Mouse (Mus musculus) adrenal gland, adult 18-20 months (tissue): ENCODE data around the gene Rps19. TPM values are rescaled to one million over a fixed set of nuclear protein-coding genes. Genes with fewer than 3 reads are reported as not detected.
"Not testable (repeated sequence)": the region's sequence is repeated elsewhere in the genome, so short reads cannot be mapped to it uniquely, and the experiment has no call there.

ENCODE experiments used
- DNase-seq, 2 experiments: peaks; one replicate each; pipeline ENCODE4 v3.0.0; 2021 to 2022; ENCODE audit warnings: low spot score in 2 of 2
- long read RNA-seq, 2 experiments: library from polyadenylated mRNA; stranded (forward); transcript quantifications; one replicate each; pipeline ENCODE4 v2.0.0; 2021
- total RNA-seq, 2 experiments: library from RNA; stranded (reverse); gene quantifications; 1 replicate in 1 of 2; 2 replicates in 1 of 2; pipeline ENCODE4 v1.2.3; 2021

Gene Rps19
- 100 to 1,000 TPM; 871 to 959 TPM for total RNA-seq
- long read RNA-seq, experiment 1, transcript Rps19-202 (6 exons, 633 nt) = minor isoform, 11 of 74 reads
- long read RNA-seq, experiment 1, transcript Rps19-203 (6 exons, 774 nt) = major isoform, 51 of 74 reads
- long read RNA-seq, experiment 1, partial matches to known transcripts = 2 of 74 reads
- long read RNA-seq, experiment 1, other reads (novel, unspliced or antisense) = 7 of 74 reads
- long read RNA-seq, experiment 2, transcript Rps19-203 (6 exons, 774 nt) = major isoform, 186 of 253 reads
- long read RNA-seq, experiment 2, transcript Rps19-205 (7 exons, 593 nt) = minor isoform, 5 of 253 reads
- long read RNA-seq, experiment 2, transcript Rps19-202 (6 exons, 633 nt) = minor isoform, 30 of 253 reads
- long read RNA-seq, experiment 2, transcript Rps19-208 (2 exons, 286 nt) = minor isoform, 6 of 253 reads
- long read RNA-seq, experiment 2, partial matches to known transcripts = 7 of 253 reads
- long read RNA-seq, experiment 2, other reads (novel, unspliced or antisense) = 18 of 253 reads

DNA sequence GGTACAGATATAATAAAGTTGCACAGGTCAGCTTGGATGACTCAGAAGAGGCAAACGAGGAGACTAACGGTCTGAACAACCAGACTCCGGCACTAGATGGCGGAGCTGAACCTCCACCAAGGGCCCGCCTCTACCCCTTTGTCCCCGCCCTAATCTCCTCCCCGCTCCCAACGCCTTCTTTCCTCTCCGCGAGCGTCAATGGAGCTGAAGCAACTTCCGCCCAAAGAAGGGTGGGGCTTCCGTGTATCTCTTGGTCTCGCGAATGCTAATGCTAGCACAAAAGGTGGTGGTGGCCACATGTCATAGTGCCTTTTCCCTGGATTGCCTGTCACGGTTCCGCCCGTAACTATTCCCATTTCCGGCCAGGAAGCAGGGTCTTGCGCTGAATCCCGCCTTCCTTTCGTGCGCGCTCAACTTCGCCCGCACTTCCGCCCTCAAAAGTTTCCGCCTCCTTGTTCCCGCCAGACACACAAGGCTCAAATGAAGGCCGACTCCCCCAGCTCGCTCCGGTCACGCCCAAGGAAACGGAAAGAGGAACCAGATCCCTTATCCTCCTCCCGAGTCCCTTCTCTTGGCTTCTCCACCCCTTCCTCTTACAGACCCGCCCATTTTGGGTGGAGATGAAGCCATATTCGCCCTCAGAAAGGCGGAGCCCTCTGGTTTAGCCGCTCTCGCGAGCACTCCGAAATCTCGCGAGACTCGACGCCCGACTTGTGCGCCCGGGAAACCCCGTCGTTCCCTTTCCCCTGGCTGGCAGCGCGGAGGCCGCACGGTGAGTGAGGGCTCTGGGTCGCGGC, at the start of gene Rps19:
Gene Rps19 (plus strand): TSS at position 476 of the 797 bp plus-strand sequence.
- peak; percentile 97 for DNase-seq

DNA sequence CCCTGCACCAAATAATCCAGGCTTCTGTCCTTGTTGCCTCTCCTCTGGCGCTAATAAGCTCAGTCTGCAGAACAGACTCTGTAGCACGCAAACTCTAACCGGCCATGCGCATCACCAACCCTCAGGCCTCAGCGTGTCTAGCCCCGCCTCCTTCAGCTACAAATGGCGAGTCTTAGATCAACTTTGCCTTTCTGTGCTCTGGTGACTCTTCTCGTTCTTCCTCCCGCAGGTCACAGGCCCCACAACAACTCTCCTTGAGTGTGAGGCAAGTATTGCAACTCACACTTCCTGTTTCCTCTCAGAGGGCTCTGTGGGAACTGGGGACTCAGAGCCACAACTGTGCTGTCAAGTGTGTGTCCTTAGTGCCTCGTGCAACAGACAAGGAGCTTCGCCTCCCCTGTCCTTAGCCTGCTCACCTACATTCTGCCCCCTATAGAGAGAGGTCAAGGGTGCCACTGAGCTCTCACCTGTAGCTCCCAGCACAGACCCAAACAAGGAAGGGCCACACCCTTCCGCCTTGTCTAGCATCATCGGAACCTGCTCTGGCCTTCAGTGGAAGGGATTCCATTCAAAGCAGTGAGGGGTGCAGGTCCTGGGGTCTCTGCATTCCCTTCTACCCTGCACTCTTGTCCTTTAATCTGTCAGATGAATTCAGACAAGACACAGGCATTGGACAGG, 45.3 kb upstream of the Rps19 start:
- not testable (repeated sequence) for DNase-seq

DNA sequence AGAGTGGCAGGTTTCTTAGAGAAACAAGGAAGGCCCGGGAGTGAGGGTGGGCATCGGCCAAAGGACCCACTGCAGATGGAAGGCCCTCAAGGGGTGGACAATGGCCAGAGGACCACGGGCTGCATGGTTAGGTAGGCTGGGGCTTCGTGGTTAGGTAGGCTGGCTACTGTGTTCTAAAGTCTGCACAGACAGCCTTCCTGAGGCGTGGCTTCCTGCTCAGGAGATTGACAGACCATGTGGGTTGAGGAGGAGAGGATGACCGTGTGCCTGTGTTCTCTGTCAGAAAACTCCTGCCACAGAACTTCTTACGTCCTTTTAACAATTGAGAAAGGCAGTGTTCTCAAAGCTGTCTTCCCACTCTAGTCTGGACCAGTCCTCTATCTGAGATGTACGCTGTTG, 44.8 kb upstream of the Rps19 start:
- no peak for DNase-seq

DNA sequence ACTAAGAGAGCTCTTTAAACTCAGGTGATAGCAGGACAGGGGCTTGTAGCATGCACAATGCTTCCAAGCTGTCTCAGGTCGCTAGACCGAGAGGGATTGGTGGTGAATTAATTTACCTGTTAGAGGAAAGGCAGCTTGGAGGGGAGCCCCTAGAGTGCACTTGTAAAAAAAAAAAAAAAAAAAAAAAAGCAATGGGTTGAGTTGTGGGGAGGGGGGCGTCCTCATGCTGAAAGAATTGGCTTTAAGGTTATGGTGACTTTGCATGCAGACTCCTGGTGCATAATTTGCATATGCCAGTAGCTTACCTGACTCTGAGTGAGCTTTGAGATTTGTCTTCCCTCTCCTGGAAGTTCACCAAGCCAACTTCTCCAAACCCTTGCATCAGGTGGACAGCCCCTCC, 43.8 kb upstream of the Rps19 start:
- no peak for DNase-seq

DNA sequence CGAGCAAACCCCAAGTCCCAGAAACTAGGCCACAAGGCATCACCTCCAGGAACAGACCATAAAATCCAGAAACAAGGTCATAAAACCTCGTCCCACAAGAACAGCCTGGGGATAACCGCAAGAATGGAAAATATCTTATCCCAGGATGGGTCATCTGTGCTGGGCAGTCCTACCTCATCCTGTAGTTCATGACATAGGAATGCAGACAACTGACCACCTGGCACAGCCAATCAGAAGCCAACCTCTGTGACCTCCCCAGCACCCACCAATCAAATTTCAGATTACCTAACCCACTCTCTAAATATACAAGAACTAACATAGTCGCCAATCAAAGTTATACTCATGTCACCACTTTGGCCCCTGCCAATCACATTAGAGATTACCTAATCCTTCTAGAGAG, 43.2 kb upstream of the Rps19 start:
- DNase-seq = no peak

DNA sequence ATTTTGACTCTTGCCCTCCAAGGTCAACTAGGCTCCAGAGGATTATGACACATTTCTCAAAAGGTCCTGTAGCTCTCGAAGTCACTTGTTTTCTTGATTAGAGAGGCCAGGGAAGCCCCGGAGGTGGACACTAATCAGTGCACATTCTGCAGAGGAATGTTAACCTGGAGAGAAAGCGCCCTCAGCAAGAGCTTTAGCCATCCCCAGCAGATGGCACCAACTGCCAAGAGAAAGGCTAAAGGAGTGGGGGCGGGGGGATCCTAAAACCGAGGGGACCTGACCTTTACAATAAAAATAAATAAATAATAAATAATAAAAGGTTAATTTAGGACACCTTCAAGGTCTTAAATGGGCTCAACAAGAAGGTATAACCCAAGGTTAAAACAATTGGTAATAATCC, 40.0 kb upstream of the Rps19 start:
- DNase-seq = no peak

DNA sequence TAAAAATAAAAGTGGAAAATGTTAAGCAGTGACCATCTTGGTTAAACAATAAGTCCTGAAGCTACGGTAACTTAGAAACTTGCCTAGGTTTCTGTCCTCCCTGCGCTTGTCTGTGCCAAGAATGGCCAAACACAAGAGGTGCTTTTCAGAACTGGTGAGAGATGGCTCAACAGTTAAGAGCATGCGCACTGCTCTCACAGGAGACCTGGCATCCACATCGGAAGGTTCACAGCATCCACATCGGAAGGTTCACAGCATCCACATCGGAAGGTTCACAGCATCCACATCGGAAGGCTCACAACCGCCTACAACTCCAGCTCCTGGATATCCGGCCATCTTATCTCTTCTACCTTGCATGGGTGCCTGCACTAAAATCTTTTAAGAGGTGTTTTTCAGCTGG, 39.0 kb upstream of the Rps19 start:
- DNase-seq = no peak

DNA sequence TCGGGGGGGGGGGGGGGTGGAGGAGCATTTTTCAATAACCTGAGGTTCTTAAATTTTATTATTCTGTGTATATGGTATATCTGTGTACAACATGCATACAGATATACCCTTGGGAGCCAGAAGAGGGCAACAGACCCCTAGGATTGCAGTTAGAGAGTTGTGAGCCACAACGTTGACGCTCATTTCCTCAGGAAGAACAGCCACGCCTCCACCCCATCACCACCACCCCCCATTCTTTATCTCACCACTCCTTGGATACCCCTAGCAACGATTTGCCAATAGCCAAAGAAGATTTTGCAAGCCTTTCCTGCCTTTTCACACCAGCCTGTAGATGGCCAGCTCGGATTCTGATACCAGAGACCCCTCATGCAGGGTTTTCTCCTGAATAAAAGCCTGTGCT, 38.5 kb upstream of the Rps19 start:
- DNase-seq = no peak

DNA sequence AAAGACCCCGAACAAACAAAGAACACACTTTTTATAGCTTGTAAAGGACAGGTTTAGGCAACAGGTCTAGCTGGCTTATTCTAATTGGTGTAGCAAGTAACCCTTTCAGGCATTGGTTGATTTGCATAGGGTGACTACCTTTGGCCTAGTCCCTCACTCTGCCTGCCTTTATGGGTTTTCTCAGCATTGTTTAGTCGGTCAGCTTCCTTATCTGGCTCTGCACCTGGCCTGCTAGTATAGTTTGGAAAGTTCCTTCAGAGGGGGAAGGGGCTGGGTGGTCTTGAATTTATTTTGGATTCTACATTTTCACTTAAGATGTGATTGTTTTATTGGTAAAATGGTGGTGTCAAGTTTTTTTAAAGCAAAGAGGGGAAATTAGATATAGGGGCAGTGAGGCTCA, 37.6 kb upstream of the Rps19 start:
- DNase-seq = not testable (repeated sequence)

DNA sequence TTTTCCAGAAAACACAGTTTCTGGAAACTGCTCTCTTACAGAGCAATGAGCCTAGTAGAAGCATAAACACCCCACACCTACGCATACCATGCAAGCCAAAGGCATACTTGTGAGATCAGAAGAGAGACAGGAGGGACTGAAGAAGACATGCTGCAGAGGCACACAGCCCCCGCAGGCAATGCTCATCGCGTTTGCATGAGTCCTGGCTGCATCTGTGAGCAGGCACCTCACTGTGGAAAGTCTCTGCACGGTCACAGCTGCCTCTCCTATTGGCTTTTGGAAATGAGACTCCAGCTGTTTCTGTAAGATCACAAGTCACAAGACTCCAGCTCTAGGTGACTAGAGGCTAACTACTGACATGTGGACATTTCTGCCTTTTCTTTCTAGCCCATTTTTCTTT, 34.0 kb upstream of the Rps19 start:
- DNase-seq = no peak

DNA sequence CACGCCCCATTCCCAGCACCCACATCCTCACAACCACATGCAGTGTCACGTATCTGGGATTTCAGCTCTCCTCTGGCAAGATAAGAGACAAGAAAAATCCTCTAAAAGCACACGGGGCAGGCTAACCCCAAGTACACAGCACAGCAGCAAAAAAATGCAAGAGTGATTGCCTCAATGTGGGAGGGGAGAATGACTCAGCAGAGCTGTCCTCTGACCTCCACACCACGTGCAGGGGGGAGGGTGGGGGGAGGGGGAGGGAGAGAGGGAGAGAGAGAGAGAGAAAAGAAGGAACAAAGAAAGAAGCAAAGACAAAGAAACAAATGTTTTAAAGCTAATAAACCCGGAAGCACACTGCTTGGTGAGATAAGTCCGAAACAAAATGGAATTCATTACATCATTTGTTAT, 33.3 kb upstream of the Rps19 start:
- peak in 1 of 2 experiments; percentile 18 for DNase-seq

DNA sequence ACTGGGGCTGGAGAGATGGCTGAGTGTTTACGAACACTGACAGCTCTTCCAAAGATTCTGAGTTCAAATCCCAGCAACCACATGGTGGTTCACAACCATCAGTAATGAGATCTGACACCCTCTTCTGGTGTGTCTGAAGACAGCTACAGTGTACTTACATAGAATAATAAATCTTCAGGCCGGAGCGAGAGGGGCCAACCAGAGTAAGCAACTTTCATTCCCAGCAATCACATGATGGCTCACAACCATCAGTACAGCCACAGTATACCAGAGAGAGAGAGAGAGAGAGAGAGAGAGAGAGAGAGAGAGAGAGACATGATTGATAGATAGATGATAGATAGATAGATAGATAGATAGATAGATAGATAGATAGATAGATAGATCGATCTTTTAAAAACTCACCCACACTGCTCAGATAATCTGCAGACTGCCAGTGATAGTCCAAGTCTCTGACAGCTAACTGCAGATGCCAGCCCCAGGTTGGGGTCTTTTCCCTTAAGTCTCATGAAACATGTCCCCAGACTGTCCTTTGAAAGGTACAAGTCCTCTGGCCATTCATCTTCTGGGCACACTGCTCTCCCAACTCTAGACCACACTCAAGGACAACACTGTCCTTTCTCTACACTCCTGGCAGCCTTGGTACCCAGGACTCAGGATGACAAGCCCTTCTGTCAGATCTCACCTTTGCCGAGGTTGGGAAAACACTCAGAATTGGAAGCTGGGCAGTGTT, 32.4 kb upstream of the Rps19 start:
- no peak for DNase-seq

DNA sequence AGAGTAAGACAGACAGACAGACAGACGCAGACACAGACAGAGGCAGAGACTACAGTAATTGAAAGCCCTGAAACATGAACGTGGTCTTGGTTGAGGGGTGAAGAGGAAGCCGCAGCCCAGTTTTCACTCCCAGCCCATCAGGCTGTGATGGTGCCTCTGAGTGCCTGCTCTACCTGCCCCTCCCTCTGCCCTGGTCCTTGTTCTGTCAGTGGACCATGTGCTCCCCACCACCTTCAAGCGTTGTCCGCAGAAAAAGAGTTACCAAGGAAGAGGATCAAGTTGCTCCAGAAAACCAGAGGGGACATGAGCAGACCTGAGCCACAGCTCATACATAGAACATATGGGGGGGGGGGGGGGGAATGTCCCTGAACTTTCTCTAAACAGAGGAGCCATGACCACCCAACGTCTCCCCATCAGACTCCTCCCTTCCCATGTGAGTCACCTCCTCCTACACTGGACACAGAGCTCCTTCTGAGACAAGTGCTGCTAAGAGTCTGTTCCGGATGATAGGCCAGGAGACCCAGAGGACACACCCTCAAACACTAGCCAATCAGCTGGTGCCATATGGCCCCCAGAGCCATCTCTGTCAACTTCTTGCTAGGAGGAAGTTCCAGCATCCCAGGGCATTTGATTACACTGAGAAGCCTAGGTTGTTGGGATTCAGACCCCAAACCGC, 31.5 kb upstream of the Rps19 start:
- no peak for DNase-seq

DNA sequence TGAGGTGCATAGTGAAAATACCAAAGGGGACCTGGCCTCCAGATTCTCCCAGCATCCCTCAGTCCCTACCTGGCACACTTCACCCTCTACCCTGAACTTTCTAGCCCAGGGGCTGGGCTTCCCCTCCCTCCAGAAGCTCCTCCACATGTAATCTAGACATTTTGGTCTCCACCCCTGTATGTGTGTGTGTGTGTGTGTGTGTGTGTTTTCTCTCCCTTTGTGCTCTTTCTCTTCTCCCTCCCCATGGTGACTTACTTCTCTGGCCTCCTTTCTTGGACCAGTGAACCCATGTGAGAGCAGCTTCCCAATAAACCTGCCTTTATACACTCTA, 31.0 kb upstream of the Rps19 start:
- DNase-seq = no peak

DNA sequence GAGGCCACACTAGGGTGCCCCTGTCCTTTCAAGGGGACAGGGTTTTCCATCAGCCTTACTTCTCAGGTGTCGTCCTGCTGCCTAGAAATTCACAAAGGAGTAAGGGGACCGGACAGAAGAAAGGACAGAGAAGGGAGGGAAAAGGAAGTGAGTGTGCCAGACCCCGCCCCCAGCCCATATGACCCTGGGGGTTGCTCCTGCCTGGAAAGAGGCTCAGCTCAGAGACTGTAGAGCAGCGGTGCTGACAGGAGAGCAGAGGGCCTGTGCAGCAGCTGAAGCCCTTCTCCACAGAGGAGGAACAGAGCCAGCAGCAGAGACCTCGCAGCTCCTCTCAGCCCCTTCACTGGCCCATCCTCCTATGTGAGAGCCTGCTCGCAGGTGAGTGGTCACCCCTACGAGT, 30.5 kb upstream of the Rps19 start:
- no peak for DNase-seq

DNA sequence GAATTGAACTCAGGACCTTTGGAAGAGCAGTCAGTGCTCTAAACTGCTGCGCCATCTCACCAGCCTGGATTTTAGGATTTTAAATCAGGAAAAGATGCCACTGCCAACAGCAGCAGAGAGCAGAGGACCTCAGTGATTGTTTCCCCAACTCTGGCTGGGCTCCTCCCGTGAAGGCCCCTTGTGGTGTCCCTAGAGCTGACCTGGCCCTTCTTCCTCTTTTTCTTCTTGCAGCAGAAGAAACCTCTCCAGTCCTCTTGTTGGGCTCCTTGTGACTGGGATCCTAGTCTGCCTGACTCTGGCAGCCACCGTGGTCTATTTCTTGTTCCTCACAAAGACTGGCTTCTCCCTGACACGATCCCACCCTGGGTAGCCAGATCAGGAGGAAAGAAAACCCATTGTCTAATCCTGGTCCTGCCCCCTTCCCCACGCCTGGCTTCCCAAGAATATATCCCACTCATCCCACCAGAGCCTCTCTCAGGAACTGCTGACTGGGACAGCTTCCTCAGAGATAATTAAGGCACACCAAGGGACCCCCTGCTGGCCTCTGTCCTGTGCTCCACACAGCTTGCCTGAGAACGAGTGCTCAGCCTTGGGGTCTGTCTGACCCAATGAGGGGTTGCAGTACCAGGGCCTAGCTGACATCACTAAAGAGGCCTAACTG, 27.6 kb upstream of the Rps19 start:
- no peak for DNase-seq

DNA sequence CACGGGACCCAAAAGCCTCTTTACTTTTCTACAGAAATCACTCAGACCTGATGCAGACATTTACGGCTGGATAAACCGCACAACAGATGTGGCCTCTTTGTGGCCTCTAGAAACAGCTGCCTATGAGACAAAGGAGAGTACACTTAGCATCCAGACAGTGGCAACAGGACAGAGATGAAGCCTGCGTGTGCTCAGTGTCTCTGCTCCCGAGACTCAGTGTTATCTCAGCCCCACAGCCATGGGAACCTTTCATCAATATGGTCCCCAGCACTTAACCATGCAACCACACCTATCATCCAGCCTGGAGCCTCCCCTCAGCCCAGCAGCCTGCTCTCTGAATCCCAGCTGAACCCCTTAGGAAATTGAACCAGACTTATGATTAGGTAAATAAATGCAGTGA, 24.9 kb upstream of the Rps19 start:
- DNase-seq = no peak

DNA sequence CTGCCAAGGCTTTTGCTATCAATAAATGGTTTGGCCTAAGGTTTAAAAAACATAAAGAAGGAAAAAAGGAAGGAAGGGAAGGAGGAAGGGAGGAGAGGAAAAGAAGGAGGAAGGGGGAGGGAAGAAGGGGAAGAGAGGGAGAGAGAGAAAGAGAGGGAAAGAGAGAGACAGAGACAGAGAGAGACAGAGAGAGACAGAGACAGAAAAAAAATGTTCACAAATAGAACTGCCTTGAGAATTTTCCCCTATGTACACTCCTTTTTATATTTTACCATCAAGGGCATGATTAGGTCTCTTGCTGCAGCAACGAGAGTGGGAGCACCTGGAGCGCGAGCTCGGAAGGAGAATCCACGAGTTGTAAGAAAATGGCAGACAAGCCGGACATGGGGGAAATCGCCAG, 22.3 kb upstream of the Rps19 start, which contains the start of gene Gm9844:
Gene Gm9844 (plus strand): TSS at position 301 of the 400 bp plus-strand sequence.
- DNase-seq = no peak

DNA sequence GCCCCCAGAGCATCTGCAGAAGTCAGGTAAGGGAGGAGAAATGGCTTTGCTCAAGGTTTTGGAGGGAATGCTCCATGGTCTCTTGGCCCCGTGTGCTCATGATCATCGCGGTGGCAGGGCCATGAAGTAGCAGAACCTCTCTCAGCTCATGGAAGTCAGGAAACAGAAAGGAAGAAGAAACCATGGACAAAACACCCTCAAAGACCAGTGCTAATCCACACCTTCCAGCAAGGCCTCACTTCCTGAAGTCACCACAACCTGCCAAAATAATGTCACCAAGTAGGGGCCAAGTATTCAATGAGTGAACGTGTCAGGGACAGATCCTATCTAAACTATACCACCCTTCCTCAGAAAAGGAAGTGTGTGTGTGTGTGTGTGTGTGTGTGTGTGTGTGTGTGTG, 21.3 kb upstream of the Rps19 start:
- no peak for DNase-seq

DNA sequence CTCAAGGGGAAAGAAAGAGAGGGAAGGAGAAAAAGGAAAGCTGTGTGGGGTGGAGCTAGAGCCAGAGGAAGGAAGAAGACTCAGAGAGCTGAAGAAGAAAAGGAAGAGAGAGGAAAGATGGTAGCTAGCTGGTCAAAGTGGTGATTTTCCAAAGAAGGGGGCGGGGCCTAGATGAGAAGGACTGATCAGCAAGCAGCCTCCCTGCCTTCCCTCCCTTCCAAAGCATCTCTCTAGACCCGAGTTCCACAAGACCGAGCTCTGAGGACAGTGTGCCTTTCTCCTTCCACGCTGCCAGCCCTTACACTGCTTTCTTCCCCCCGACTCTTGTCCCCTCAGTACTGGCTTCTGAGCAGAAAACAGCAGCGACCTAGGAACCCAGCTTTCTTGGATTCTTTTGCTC, 20.0 kb upstream of the Rps19 start:
- DNase-seq = no peak
